Mouse (Mus musculus): ENCODE measurements at regions not wholly inside any gene's neighbourhood (a gene's known extent, or its start where the extent isn't known, plus 50 kb on each side); places are given as distances from the start of the nearest gene placed in this dataset.

- peak; percentile 36 for DNase-seq (ENCODE audit: low read depth, low spot score)
Observed at GRCm38 (mm10) chr14:17347286-17347685, 312.8 kb upstream of the Thrb start.

GRCm38 (mm10) chr14:17352324-17353037, 307.6 kb upstream of the Thrb start:
- no peak for DNase-seq (ENCODE audit: low read depth, low spot score)

- DNase-seq (ENCODE audit: low read depth, low spot score) = no peak
Observed at GRCm38 (mm10) chr14:17361910-17362309, 298.2 kb upstream of the Thrb start.

GRCm38 (mm10) chr14:17402751-17403479, 257.1 kb upstream of the Thrb start:
- DNase-seq (ENCODE audit: low read depth, low spot score) = peak; percentile 65

GRCm38 (mm10) chr14:17405551-17406336, 254.3 kb upstream of the Thrb start:
- peak; percentile 72 for DNase-seq (ENCODE audit: low read depth, low spot score)

GRCm38 (mm10) chr14:17406879-17407278, 253.2 kb upstream of the Thrb start:
- DNase-seq (ENCODE audit: low read depth, low spot score) = no peak

GRCm38 (mm10) chr14:17408343-17408742, 251.7 kb upstream of the Thrb start:
- DNase-seq (ENCODE audit: low read depth, low spot score) = no peak

- DNase-seq (ENCODE audit: low read depth, low spot score) = no peak
Observed at GRCm38 (mm10) chr14:17408813-17409212, 251.2 kb upstream of the Thrb start.

GRCm38 (mm10) chr14:17409497-17409896, 250.6 kb upstream of the Thrb start:
- DNase-seq (ENCODE audit: low read depth, low spot score) = no peak

GRCm38 (mm10) chr14:17410752-17411151, 249.3 kb upstream of the Thrb start:
- DNase-seq (ENCODE audit: low read depth, low spot score) = no peak

- DNase-seq (ENCODE audit: low read depth, low spot score) = no peak
Observed at GRCm38 (mm10) chr14:17411299-17411698, 248.8 kb upstream of the Thrb start.

- DNase-seq (ENCODE audit: low read depth, low spot score) = no peak
Observed at GRCm38 (mm10) chr14:17414246-17414888, 245.7 kb upstream of the Thrb start.

- DNase-seq (ENCODE audit: low read depth, low spot score) = no peak
Observed at GRCm38 (mm10) chr14:17427751-17428150, 232.3 kb upstream of the Thrb start.

GRCm38 (mm10) chr14:17429157-17429556, 230.9 kb upstream of the Thrb start:
- no peak for DNase-seq (ENCODE audit: low read depth, low spot score)

GRCm38 (mm10) chr14:17433346-17433745, 226.7 kb upstream of the Thrb start:
- DNase-seq (ENCODE audit: low read depth, low spot score) = no peak

GRCm38 (mm10) chr14:17457946-17458345, 202.1 kb upstream of the Thrb start:
- no peak for DNase-seq (ENCODE audit: low read depth, low spot score)

GRCm38 (mm10) chr14:17478963-17479362, 181.1 kb upstream of the Thrb start:
- DNase-seq (ENCODE audit: low read depth, low spot score) = no peak

GRCm38 (mm10) chr14:17484866-17485265, 175.2 kb upstream of the Thrb start:
- DNase-seq (ENCODE audit: low read depth, low spot score) = no peak

- DNase-seq (ENCODE audit: low read depth, low spot score) = no peak
Observed at GRCm38 (mm10) chr14:17513756-17514155, 146.3 kb upstream of the Thrb start.

GRCm38 (mm10) chr14:17522696-17523095, 137.4 kb upstream of the Thrb start:
- no peak for DNase-seq (ENCODE audit: low read depth, low spot score)

- DNase-seq (ENCODE audit: low read depth, low spot score) = no peak
Observed at GRCm38 (mm10) chr14:17523916-17524315, 136.1 kb upstream of the Thrb start.

- DNase-seq (ENCODE audit: low read depth, low spot score) = no peak
Observed at GRCm38 (mm10) chr14:17539322-17539721, 120.7 kb upstream of the Thrb start.
